Mouse (Mus musculus) adrenal gland, postnatal 10 days (tissue): Measurements from ENCODE around the gene Nup85. TPM values are rescaled to one million over a fixed set of nuclear protein-coding genes. Genes with fewer than 3 reads are reported as not detected.

ENCODE experiments used
- DNase-seq: peaks from one replicate; pipeline ENCODE4 v3.0.0; 2021; ENCODE audit warnings: mixed read lengths
- total RNA-seq, 2 experiments: library from RNA; stranded (reverse); gene quantifications; 2 replicates each; pipeline ENCODE4 v1.2.3; 2021

Nup85 gene
- total RNA-seq, 2 experiments from 2014 or later: 44.4 to 48.7 TPM

DNA sequence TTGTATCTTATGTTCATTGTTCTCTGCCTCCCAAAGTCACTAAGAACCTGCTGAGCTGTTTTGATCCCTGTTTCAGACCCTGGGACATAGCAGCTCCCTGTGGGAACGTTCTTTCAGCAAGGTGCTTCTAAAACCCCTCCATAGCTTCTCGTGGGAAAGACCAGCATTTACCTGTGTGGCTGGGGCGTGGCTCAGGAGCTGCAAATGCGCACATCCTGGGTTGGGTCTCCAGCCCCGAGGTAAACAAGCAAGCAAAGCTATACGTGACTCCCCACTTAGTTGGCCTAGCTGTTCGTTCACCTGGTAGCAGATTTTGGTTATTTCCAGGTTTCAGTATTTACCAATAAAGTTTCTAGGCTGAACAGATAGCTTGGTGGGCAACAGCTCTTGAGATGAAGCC lies 68.0 kb downstream of the Nup85 start:
- DNase-seq: no peak

DNA sequence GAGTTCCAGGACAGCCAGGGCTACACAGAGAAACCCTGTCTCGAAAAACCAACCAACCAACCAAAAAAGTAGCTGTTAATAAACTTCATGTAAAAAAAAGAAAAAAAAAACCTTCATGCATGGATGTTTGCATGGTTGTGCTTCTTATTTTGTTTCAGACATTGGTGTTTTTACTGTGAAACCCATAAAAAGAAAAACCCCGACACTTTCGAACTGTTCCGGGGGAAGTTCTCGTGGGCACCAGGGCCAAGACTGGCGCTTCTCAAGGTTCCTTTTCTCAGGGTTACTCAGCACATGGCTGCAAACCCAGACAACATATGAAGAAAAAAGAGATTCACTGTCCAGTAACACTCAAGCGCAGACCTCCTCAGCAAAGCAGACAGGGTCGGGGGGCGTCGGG lies 68.6 kb downstream of the Nup85 start:
- no peak for DNase-seq

Other genes starting within 250 kb of the Nup85 start
- under 1 TPM; 0.39 to 1.00 TPM for gene Ush1g, start 242.4 kb upstream of the Nup85 start, total RNA-seq
- gene Otop3, start 229.7 kb upstream of the Nup85 start, total RNA-seq: under 1 TPM in 1 of 2 experiments, not detected in 1; 0.12 TPM
- gene Hid1, start 196.7 kb upstream of the Nup85 start, total RNA-seq: 10 to 100 TPM; 18.7 to 19.8 TPM
- 10 to 100 TPM; 30.7 to 43.9 TPM for gene Cdr2l, start 182.5 kb upstream of the Nup85 start, total RNA-seq
- gene Mrpl58, start 160.7 kb upstream of the Nup85 start, total RNA-seq: 100 to 1,000 TPM; 147 to 163 TPM
- 1,000 to 10,000 TPM in 1 of 2 experiments, 100 to 1,000 TPM in 1; 968 to 1,066 TPM for gene Atp5h, start 144.5 kb upstream of the Nup85 start, total RNA-seq
- gene Kctd2, start 144.3 kb upstream of the Nup85 start, total RNA-seq: 10 to 100 TPM; 36.4 to 48.6 TPM
- under 1 TPM in 1 of 2 experiments, not detected in 1; 0.21 TPM for gene Trim80, start 123.9 kb upstream of the Nup85 start, total RNA-seq
- gene Slc16a5, start 102.0 kb upstream of the Nup85 start, total RNA-seq: 1 to 10 TPM in 1 of 2 experiments, under 1 TPM in 1; 0.88 to 3.5 TPM
- gene Armc7, start 88.8 kb upstream of the Nup85 start, total RNA-seq: 1 to 10 TPM; 5.8 to 7.9 TPM
- gene Nt5c, start 72.6 kb upstream of the Nup85 start, total RNA-seq: 10 to 100 TPM; 70.2 to 70.9 TPM
- 100 to 1,000 TPM; 113 to 123 TPM for gene Jpt1, start 50.0 kb upstream of the Nup85 start, total RNA-seq
- 100 to 1,000 TPM; 255 to 272 TPM for gene Sumo2, start 28.2 kb upstream of the Nup85 start, total RNA-seq
- 10 to 100 TPM; 92.1 to 92.6 TPM for gene Mrps7, start 39.5 kb downstream of the Nup85 start, total RNA-seq
- 10 to 100 TPM; 20.0 to 35.9 TPM for gene Gga3, start 39.6 kb downstream of the Nup85 start, total RNA-seq
- gene Mif4gd, start 48.5 kb downstream of the Nup85 start, total RNA-seq: 100 to 1,000 TPM; 110 to 140 TPM
- 100 to 1,000 TPM; 169 to 231 TPM for gene Slc25a19, start 63.9 kb downstream of the Nup85 start, total RNA-seq
- 100 to 1,000 TPM in 1 of 2 experiments, 10 to 100 TPM in 1; 99.1 to 104 TPM for gene Grb2, start 144.2 kb downstream of the Nup85 start, total RNA-seq
- gene Tmem94, start 201.0 kb downstream of the Nup85 start, total RNA-seq: 10 to 100 TPM; 62.0 to 79.6 TPM
- gene Caskin2, start 249.2 kb downstream of the Nup85 start, total RNA-seq: 10 to 100 TPM; 43.3 to 47.0 TPM